Mouse (Mus musculus): ENCODE results near the gene Tepsin. TPM values are rescaled to one million over a fixed set of nuclear protein-coding genes. Genes with fewer than 3 reads are reported as not detected.

Gene Tepsin
- 18.5 and 19.2 TPM in 2 replicates for polyA plus RNA-seq (2016; fragmentation: Nextera tagmentation; extraction: Ambion mirVana)

GRCm38 (mm10) chr11:120098588-120099511 is at the start of gene Tepsin, which contains the start of gene Ndufaf8:
TSS of gene Tepsin (minus strand) at chr11:120098731.
TSS of gene Ndufaf8 (plus strand) at chr11:120098928.
- H3K36me3 ChIP-seq = peaks cover 32% of the 10 kb centered on the region
- no peaks in the 10 kb centered on the region for H3K27me3 ChIP-seq
- peak; percentile 96 for ATAC-seq (ENCODE audit: insufficient number of reproducible peaks, insufficient read depth, low FRiP score, low TSS enrichment)
- peak within 1 kb of the TSS; percentile 67 for H3K4me3 ChIP-seq
- H3K9me3 ChIP-seq = no peaks in the 10 kb centered on the region
- H3K4me1 ChIP-seq = peaks cover 20% of the 10 kb centered on the region
- peak within 1 kb of the TSS; percentile 83 for H3K9ac ChIP-seq
- under 1% methylated on average over 77 of the region's 77 CpGs for WGBS
- H3K4me2 ChIP-seq (replicated peaks) = peak within 1 kb of the TSS; percentile 97
- H3K27ac ChIP-seq = peak within 1 kb of the TSS; percentile 92

- H3K27me3 ChIP-seq = no peaks in the 10 kb centered on the region
- H3K9me3 ChIP-seq = no peaks in the 10 kb centered on the region
- peak overlapping the region; percentile 30; the same call in 1 of the 2 replicates for H3K27ac ChIP-seq
- no peak overlapping the region for H3K4me3 ChIP-seq
- H3K36me3 ChIP-seq = peaks cover 13% of the 10 kb centered on the region
- WGBS = 77% methylated on average over 13 of the region's 13 CpGs
- no peak overlapping the region for H3K4me2 ChIP-seq (replicated peaks)
- 0 out of 2 replicates have a peak, but pooled peaks cover 8% of the 10 kb centered on the region for H3K4me1 ChIP-seq
- ATAC-seq (ENCODE audit: insufficient number of reproducible peaks, insufficient read depth, low FRiP score, low TSS enrichment) = no peak
- H3K9ac ChIP-seq = no peak overlapping the region
Measured at GRCm38 (mm10) chr11:120143708-120144497, 45.4 kb upstream of the Tepsin start.

GRCm38 (mm10) chr11:120142601-120143051 is 44.1 kb upstream of the Tepsin start:
- ATAC-seq (ENCODE audit: insufficient number of reproducible peaks, insufficient read depth, low FRiP score, low TSS enrichment) = no peak

GRCm38 (mm10) chr11:120140255-120140654 is 41.7 kb upstream of the Tepsin start:
- no peaks in the 10 kb centered on the region for H3K27me3 ChIP-seq
- no peak overlapping the region for H3K4me2 ChIP-seq (replicated peaks)
- peaks cover 13% of the 10 kb centered on the region for H3K4me1 ChIP-seq
- WGBS = 65% methylated on average over 6 of the region's 6 CpGs
- ATAC-seq (ENCODE audit: insufficient number of reproducible peaks, insufficient read depth, low FRiP score, low TSS enrichment) = no peak
- H3K27ac ChIP-seq = no peak overlapping the region
- H3K9me3 ChIP-seq = no peaks in the 10 kb centered on the region
- H3K9ac ChIP-seq = no peak overlapping the region
- peaks cover 16% of the 10 kb centered on the region for H3K36me3 ChIP-seq
- H3K4me3 ChIP-seq = no peak overlapping the region

More at GRCm38 (mm10) chr11:120142601-120143051, 44.1 kb upstream of the Tepsin start:
- Histone ChIP-seq H3K9ac (no peak overlapping the region), H3K36me3 (peaks cover 25% of the 10 kb centered on the region), H3K27ac (no peak overlapping the region), H3K9me3 (no peaks in the 10 kb centered on the region), H3K4me3 (no peak overlapping the region), H3K4me1 (peaks cover 16% of the 10 kb centered on the region), H3K27me3 (no peaks in the 10 kb centered on the region), H3K4me2 (replicated peaks) (no peak overlapping the region)
- 71% methylated on average over 3 of the region's 3 CpGs for WGBS

GRCm38 (mm10) chr11:120139309-120139731 is 40.8 kb upstream of the Tepsin start:
- Histone ChIP-seq H3K4me3 (no peak overlapping the region), H3K9ac (no peak overlapping the region), H3K27me3 (no peaks in the 10 kb centered on the region), H3K4me2 (replicated peaks) (no peak overlapping the region), H3K4me1 (peaks cover 13% of the 10 kb centered on the region), H3K36me3 (peaks cover 22% of the 10 kb centered on the region), H3K27ac (no peak overlapping the region), H3K9me3 (no peaks in the 10 kb centered on the region)
- no peak for ATAC-seq (ENCODE audit: insufficient number of reproducible peaks, insufficient read depth, low FRiP score, low TSS enrichment)
- WGBS = 89% methylated on average over 10 of the region's 10 CpGs

GRCm38 (mm10) chr11:120137625-120138004 is 39.1 kb upstream of the Tepsin start:
- ATAC-seq (ENCODE audit: insufficient number of reproducible peaks, insufficient read depth, low FRiP score, low TSS enrichment) = no peak
- 41% methylated on average over 5 of the region's 5 CpGs for WGBS
- H3K4me3 ChIP-seq = no peak overlapping the region
- H3K27ac ChIP-seq = no peak overlapping the region
- H3K9ac ChIP-seq = no peak overlapping the region
- H3K4me1 ChIP-seq = peaks cover 9% of the 10 kb centered on the region
- no peaks in the 10 kb centered on the region for H3K9me3 ChIP-seq
- no peak overlapping the region for H3K4me2 ChIP-seq (replicated peaks)
- peaks cover 34% of the 10 kb centered on the region for H3K36me3 ChIP-seq
- no peaks in the 10 kb centered on the region for H3K27me3 ChIP-seq

GRCm38 (mm10) chr11:120136796-120137624 is 38.5 kb upstream of the Tepsin start:
- 77% methylated on average over 23 of the region's 23 CpGs for WGBS
- Histone ChIP-seq H3K36me3 (peaks cover 40% of the 10 kb centered on the region), H3K9ac (no peak overlapping the region), H3K27me3 (no peaks in the 10 kb centered on the region), H3K9me3 (no peaks in the 10 kb centered on the region), H3K4me1 (peaks cover 9% of the 10 kb centered on the region), H3K27ac (no peak overlapping the region; the same call in 1 of the 2 replicates), H3K4me3 (no peak overlapping the region), H3K4me2 (replicated peaks) (no peak overlapping the region)
- ATAC-seq (ENCODE audit: insufficient number of reproducible peaks, insufficient read depth, low FRiP score, low TSS enrichment) = no peak

- Histone ChIP-seq H3K9ac (no peak overlapping the region), H3K4me1 (peaks cover 9% of the 10 kb centered on the region), H3K36me3 (peaks cover 44% of the 10 kb centered on the region), H3K27me3 (no peaks in the 10 kb centered on the region), H3K9me3 (no peaks in the 10 kb centered on the region), H3K4me3 (no peak overlapping the region), H3K27ac (no peak overlapping the region), H3K4me2 (replicated peaks) (no peak overlapping the region)
- no peak for ATAC-seq (ENCODE audit: insufficient number of reproducible peaks, insufficient read depth, low FRiP score, low TSS enrichment)
- 90% methylated on average over 8 of the region's 8 CpGs for WGBS
Measured at GRCm38 (mm10) chr11:120136195-120136594, 37.7 kb upstream of the Tepsin start.

GRCm38 (mm10) chr11:120134847-120135530 is 36.5 kb upstream of the Tepsin start:
- Histone ChIP-seq H3K9me3 (no peaks in the 10 kb centered on the region), H3K4me3 (no peak overlapping the region), H3K4me2 (replicated peaks) (no peak overlapping the region), H3K27ac (no peak overlapping the region), H3K4me1 (peaks cover 9% of the 10 kb centered on the region), H3K27me3 (no peaks in the 10 kb centered on the region), H3K36me3 (peaks cover 48% of the 10 kb centered on the region), H3K9ac (no peak overlapping the region)
- ATAC-seq (ENCODE audit: insufficient number of reproducible peaks, insufficient read depth, low FRiP score, low TSS enrichment) = no peak
- 92% methylated on average over 9 of the region's 9 CpGs for WGBS

- Histone ChIP-seq H3K4me3 (no peak overlapping the region), H3K36me3 (peaks cover 48% of the 10 kb centered on the region), H3K9ac (no peak overlapping the region), H3K27me3 (no peaks in the 10 kb centered on the region), H3K4me1 (peaks cover 9% of the 10 kb centered on the region), H3K27ac (no peak overlapping the region), H3K9me3 (no peaks in the 10 kb centered on the region), H3K4me2 (replicated peaks) (no peak overlapping the region)
- WGBS = 93% methylated on average over 5 of the region's 5 CpGs
- ATAC-seq (ENCODE audit: insufficient number of reproducible peaks, insufficient read depth, low FRiP score, low TSS enrichment) = no peak
Measured at GRCm38 (mm10) chr11:120134148-120134547, 35.6 kb upstream of the Tepsin start.

All from embryonic facial prominence, embryonic 12.5 days (tissue).